Mouse (Mus musculus) effector memory CD4-positive, alpha-beta T cell, adult 5 months (primary cell): Measurements from ENCODE around the gene Neurod1. TPM values are rescaled to one million over a fixed set of nuclear protein-coding genes. Genes with fewer than 3 reads are reported as not detected.

Source experiments
- polyA plus RNA-seq: library from polyadenylated mRNA; unstranded; fragments of 100-300 nt; shearing (Covaris generic); gene quantifications from one replicate; pipeline ENCODE4 v1.2.1, GENCODE M21; 2017

Gene Neurod1
- polyA plus RNA-seq, result not detected

DNA sequence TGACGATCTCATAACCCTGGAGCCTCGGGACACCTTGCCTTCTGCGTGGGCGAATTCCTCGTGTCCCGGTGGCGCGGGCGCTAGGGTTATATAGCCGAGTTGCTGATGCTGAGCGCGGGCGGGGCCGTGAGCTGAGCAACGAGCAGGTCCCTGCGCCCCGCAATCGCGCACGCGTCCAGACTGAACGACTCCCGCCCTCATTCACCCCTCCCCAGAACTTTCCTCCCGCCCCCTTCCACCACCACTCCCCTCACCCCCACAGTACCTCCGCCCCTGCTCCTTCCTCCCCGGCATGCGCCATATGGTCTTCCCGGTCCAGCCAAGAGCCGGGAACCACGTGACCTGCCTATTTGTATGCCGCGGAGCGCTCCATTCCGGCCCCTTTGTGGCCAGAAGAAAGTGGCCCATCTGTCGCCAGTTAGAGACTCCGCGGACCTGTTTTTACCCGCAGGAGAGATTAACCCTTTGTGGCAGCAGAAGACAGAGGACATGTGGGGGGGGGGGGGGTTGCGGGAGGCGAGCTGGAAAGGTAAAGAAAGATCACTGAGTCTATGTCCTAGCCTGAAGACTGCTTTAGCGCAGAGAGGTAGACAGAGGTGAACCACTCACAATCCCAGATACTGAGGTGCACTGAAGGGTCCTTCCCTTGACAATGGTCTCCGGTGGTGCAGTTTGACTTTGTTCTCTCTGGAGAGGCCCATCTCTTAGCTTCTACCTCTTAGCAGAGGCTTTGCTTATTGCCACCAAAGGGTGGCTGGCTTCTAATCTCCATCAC lies at the start of gene Neurod1, which contains the start of gene Cerkl:
Gene Neurod1, minus strand, starts transcription at position 177 of the 775 bp plus-strand sequence.
Gene Cerkl, minus strand, starts transcription at position 211 of the 775 bp plus-strand sequence.

Other genes starting within 250 kb of the Neurod1 start
- gene Itga4, start 201.3 kb downstream of the Neurod1 start, polyA plus RNA-seq, result 335 TPM
- gene Cerkl, start within 50 bp of the Neurod1 start, polyA plus RNA-seq, result 6.9 TPM
- 8.2 TPM for gene Itprid2, start 178.6 kb upstream of the Neurod1 start, polyA plus RNA-seq